Mouse (Mus musculus) MEL (cell line): ENCODE measurements around the gene Duox1. TPM values are rescaled to one million over a fixed set of nuclear protein-coding genes. Genes with fewer than 3 reads are reported as not detected.
A peak's percentile ranks its signal among the peaks of the same experiment; 100 is the strongest.

Experiments used
- DNase-seq: peaks from one replicate; pipeline ENCODE4 v3.0.0; 2011; ENCODE audit warnings: low read depth, low spot score
- H3K27ac ChIP-seq: 2 replicates; pipeline ENCODE4 v1.5.1; 2012; ENCODE audit warnings: low read depth, mild to moderate bottlenecking, control low read depth, low read length, moderate library complexity; ENCODE audit not compliant: control insufficient read depth
- H3K27me3 ChIP-seq, 2 experiments: fragments of 150-350 bp in 1 of 2; sonication (generic) in 1 of 2; 2 replicates each; pipeline ENCODE4 v1.6.1; 2012; ENCODE audit warnings: low read length in 2 of 2, mild to moderate bottlenecking in 2 of 2, improper control_type of control experiment in 1 of 2, moderate library complexity in 1 of 2; ENCODE audit not compliant: insufficient read depth in 2 of 2, control insufficient read depth in 1 of 2
- H3K36me3 ChIP-seq, 2 experiments: 2 replicates each; pipeline ENCODE4 v1.6.1; 2012 to 2014; ENCODE audit warnings: low read length in 2 of 2, improper control_type of control experiment in 1 of 2, inconsistent platforms in 1 of 2, mild to moderate bottlenecking in 1 of 2; ENCODE audit not compliant: insufficient read depth in 2 of 2, control insufficient read depth in 1 of 2
- H3K4me1 ChIP-seq, 2 experiments: fragments of 150-350 bp in 1 of 2; sonication (generic) in 1 of 2; 2 replicates each; pipeline ENCODE4 v1.6.1; 2012; ENCODE audit warnings: low read length in 2 of 2, improper control_type of control experiment in 1 of 2, mild to moderate bottlenecking in 1 of 2; ENCODE audit not compliant: insufficient read depth in 2 of 2, control insufficient read depth in 1 of 2
- H3K4me3 ChIP-seq, 2 experiments: fragments of 150-350 bp in 1 of 2; sonication (generic) in 1 of 2; 2 replicates each; pipeline ENCODE4 v1.5.1; 2012; ENCODE audit warnings: low read depth in 2 of 2, low read length in 2 of 2, mild to moderate bottlenecking in 2 of 2, moderate library complexity in 2 of 2, control low read depth in 1 of 2, improper control_type of control experiment in 1 of 2; ENCODE audit not compliant: control insufficient read depth in 1 of 2, insufficient read depth in 1 of 2
- H3K79me2 ChIP-seq: 2 replicates; pipeline ENCODE4 v1.6.1; 2012; ENCODE audit warnings: mild to moderate bottlenecking, low read length, moderate library complexity; ENCODE audit not compliant: control insufficient read depth, poor library complexity, insufficient read depth
- H3K9ac ChIP-seq: 2 replicates; pipeline ENCODE4 v1.6.1; 2012; ENCODE audit warnings: low read depth, mild to moderate bottlenecking, control low read depth, low read length, moderate library complexity; ENCODE audit not compliant: control insufficient read depth, poor library complexity, severe bottlenecking
- H3K9me3 ChIP-seq: fragments of 150-350 bp; sonication (generic); replicated peaks from 2 replicates; pipeline ENCODE4 v1.6.1; 2012; ENCODE audit warnings: mild to moderate bottlenecking, low read length, improper control_type of control experiment, moderate library complexity; ENCODE audit not compliant: insufficient read depth
- BHLHE40 ChIP-seq: IDR thresholded peaks from 2 replicates; pipeline ENCODE4 v1.6.1; 2012; ENCODE audit warnings: low read depth, mild to moderate bottlenecking, inconsistent platforms, low read length, improper control_type of control experiment, borderline replicate concordance
- CHD1 ChIP-seq: IDR thresholded peaks from 2 replicates; pipeline ENCODE4 v1.6.1; 2012; ENCODE audit warnings: low read depth, mild to moderate bottlenecking, inconsistent platforms, low read length, improper control_type of control experiment
- EP300 ChIP-seq, 2 experiments: IDR thresholded peaks; 2 replicates each; pipeline ENCODE4 v1.6.1; 2011; ENCODE audit warnings: improper control_type of control experiment in 2 of 2, low read length in 2 of 2, low read depth in 1 of 2, mild to moderate bottlenecking in 1 of 2
- ETS1 ChIP-seq: IDR thresholded peaks from 2 replicates; pipeline ENCODE4 v1.6.1; 2012; ENCODE audit warnings: low read depth, mild to moderate bottlenecking, inconsistent platforms, low read length, improper control_type of control experiment, moderate library complexity
- GABPA ChIP-seq: IDR thresholded peaks from 2 replicates; pipeline ENCODE4 v1.6.1; 2012; ENCODE audit warnings: low read depth, mild to moderate bottlenecking, inconsistent platforms, low read length, improper control_type of control experiment, moderate library complexity
- GATA1 ChIP-seq: IDR thresholded peaks from 2 replicates; pipeline ENCODE4 v1.6.1; 2011; ENCODE audit warnings: low read depth, low read length, improper control_type of control experiment
- JUND ChIP-seq: IDR thresholded peaks from 2 replicates; pipeline ENCODE4 v1.6.1; 2011; ENCODE audit warnings: low read depth, mild to moderate bottlenecking, improper control_type of control experiment, low read length
- KAT2A ChIP-seq: conservative IDR thresholded peaks from 2 replicates; pipeline ENCODE4 v1.6.1; 2012; ENCODE audit warnings: low read depth, low read length, improper control_type of control experiment, inconsistent platforms
- MXI1 ChIP-seq: IDR thresholded peaks from 2 replicates; pipeline ENCODE4 v1.6.1; 2011; ENCODE audit warnings: mild to moderate bottlenecking, low read depth, low read length, improper control_type of control experiment
- POLR2AphosphoS2 ChIP-seq: IDR thresholded peaks from 2 replicates; pipeline ENCODE4 v1.6.1; 2011; ENCODE audit warnings: low read length, improper control_type of control experiment
- POLR2AphosphoS5 ChIP-seq: IDR thresholded peaks from 2 replicates; pipeline ENCODE4 v1.6.1; 2012; ENCODE audit warnings: low read depth, borderline replicate concordance, mild to moderate bottlenecking, inconsistent platforms, low read length, moderate library complexity, mixed read lengths
- RAD21 ChIP-seq: IDR thresholded peaks from 2 replicates; pipeline ENCODE4 v1.6.1; 2011; ENCODE audit warnings: mild to moderate bottlenecking, low read depth, low read length, improper control_type of control experiment
- RCOR1 ChIP-seq: IDR thresholded peaks from 2 replicates; pipeline ENCODE4 v1.6.1; 2012; ENCODE audit warnings: low read depth, mild to moderate bottlenecking, inconsistent platforms, low read length, improper control_type of control experiment
- SMC3 ChIP-seq: IDR thresholded peaks from 2 replicates; pipeline ENCODE4 v1.6.1; 2011; ENCODE audit warnings: low read depth, low read length, improper control_type of control experiment
- TAL1 ChIP-seq: IDR thresholded peaks from 2 replicates; pipeline ENCODE4 v1.6.1; 2012; ENCODE audit warnings: mild to moderate bottlenecking, inconsistent platforms, low read length, moderate library complexity, mixed read lengths
- TBP ChIP-seq: IDR thresholded peaks from 2 replicates; pipeline ENCODE4 v1.8.0; 2011; ENCODE audit warnings: low read depth, low read length, improper control_type of control experiment
- UBTF ChIP-seq: IDR thresholded peaks from 2 replicates; pipeline ENCODE4 v1.6.1; 2012; ENCODE audit warnings: low read depth, mild to moderate bottlenecking, inconsistent platforms, low read length, improper control_type of control experiment, moderate library complexity, borderline replicate concordance; ENCODE audit not compliant: insufficient read depth
- USF1 ChIP-seq: IDR thresholded peaks from 2 replicates; pipeline ENCODE4 v1.6.1; 2014; ENCODE audit warnings: low read depth, mild to moderate bottlenecking, inconsistent platforms, low read length, improper control_type of control experiment, moderate library complexity
- USF2 ChIP-seq, 2 experiments: IDR thresholded peaks; 2 replicates each; pipeline ENCODE4 v1.6.1; 2011 to 2012; ENCODE audit warnings: improper control_type of control experiment in 2 of 2, low read length in 2 of 2, borderline replicate concordance in 1 of 2, inconsistent platforms in 1 of 2, low read depth in 1 of 2, mild to moderate bottlenecking in 1 of 2; ENCODE audit not compliant: insufficient read depth in 1 of 2
- ZC3H11A ChIP-seq: IDR thresholded peaks from 2 replicates; pipeline ENCODE4 v1.6.1; 2012; ENCODE audit warnings: low read depth, mild to moderate bottlenecking, inconsistent platforms, low read length, improper control_type of control experiment
- ZKSCAN1 ChIP-seq: IDR thresholded peaks from 2 replicates; pipeline ENCODE4 v1.6.1; 2012; ENCODE audit warnings: low read depth, mild to moderate bottlenecking, inconsistent platforms, low read length, improper control_type of control experiment, moderate library complexity
- ZMIZ1 ChIP-seq: IDR thresholded peaks from 2 replicates; pipeline ENCODE4 v1.6.1; 2012; ENCODE audit warnings: low read depth, mild to moderate bottlenecking, inconsistent platforms, low read length, improper control_type of control experiment, moderate library complexity
- ZNF384 ChIP-seq: IDR thresholded peaks from 2 replicates; pipeline ENCODE4 v1.6.1; 2012; ENCODE audit warnings: low read depth, mild to moderate bottlenecking, inconsistent platforms, low read length, improper control_type of control experiment
- polyA plus RNA-seq, 2 experiments: library from polyadenylated mRNA; stranded (reverse) in 1 of 2; unstranded in 1 of 2; fragments of >175 nt in 1 of 2; fragments of >200 nt in 1 of 2; gene quantifications; 2 replicates each; pipeline versions ENCODE4 v1.2.1 to v1.2.4; 2012; ENCODE audit warnings: low replicate concordance in 2 of 2, low read depth in 1 of 2; ENCODE audit not compliant: insufficient read length in 2 of 2, insufficient read depth in 1 of 2, missing spikeins in 1 of 2
- total RNA-seq: library from RNA; depleted of rRNA; stranded (reverse); fragments of 300-350 nt; gene quantifications from 2 replicates; pipeline ENCODE4 v1.2.3, GENCODE M21; 2012

Duox1 gene
- total and polyA plus RNA-seq, 3 experiments = 0.01 TPM; not detected in 2

DNA sequence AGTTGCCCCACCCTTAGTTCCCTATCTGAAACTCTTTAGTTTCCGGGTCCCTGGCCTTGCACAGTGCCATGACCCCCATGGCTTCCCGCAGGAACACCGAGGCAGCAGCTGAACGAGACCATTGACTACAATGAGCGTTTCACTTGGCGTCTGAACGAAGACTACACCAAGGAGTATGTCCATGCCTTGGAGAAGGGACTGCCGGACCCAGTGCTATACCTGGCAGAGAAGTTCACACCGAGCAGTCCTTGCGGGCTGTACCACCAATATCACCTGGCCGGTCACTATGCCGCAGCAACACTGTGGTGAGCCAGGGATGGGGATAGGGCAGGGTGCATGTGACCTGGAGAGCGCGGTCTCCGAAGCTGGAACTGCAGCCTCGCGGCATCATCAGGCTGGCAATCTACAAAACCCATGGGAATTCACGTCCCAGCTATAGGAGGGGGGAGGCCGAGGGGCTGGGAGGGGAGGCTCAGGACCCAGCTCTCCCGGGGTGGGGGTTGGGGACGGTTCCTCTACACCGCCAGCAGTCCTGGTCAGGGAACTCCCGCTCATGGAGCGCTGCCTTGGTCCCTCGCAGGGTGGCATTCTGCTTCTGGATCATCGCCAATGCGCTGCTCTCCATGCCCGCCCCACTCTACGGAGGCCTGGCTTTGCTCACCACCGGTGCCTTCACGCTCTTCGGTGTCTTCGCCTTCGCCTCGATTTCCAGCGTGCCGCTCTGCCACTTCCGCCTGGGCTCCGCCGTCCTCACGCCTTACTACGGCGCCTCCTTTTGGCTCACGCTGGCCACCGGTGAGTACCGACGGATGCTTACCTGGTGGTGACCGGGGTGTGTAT, 14.2 kb upstream of the Duox1 start:
- no peak for DNase-seq
- no peaks in the 10 kb centered on the region; a peak in 1 of 4 replicates for H3K27me3 ChIP-seq
- H3K9me3 ChIP-seq = no peaks in the 10 kb centered on the region
- no peak overlapping the region for H3K27ac ChIP-seq
- no peaks in the 10 kb centered on the region for H3K4me1 ChIP-seq
- no peak overlapping the region for H3K4me3 ChIP-seq
- H3K36me3 ChIP-seq = no peaks in the 10 kb centered on the region
- TF ChIP-seq POLR2AphosphoS2 (no peak), BHLHE40 (no peak), JUND (no peak), SMC3 (no peak), CHD1 (no peak), GATA1 (no peak), USF2 (IDR thresholded peaks at IDR 0.05; ENCODE audit: borderline replicate concordance in 1 of 2, insufficient read depth in 1 of 2, low read depth in 1 of 2, low read length in 2 of 2) (no peak), UBTF (no peak), EP300 (IDR thresholded peaks at IDR 0.05; ENCODE audit: low read depth in 1 of 2, low read length in 2 of 2) (no peak), KAT2A (no peak)
- no peaks in the 10 kb centered on the region for H3K79me2 ChIP-seq
- H3K9ac ChIP-seq = no peak overlapping the region

DNA sequence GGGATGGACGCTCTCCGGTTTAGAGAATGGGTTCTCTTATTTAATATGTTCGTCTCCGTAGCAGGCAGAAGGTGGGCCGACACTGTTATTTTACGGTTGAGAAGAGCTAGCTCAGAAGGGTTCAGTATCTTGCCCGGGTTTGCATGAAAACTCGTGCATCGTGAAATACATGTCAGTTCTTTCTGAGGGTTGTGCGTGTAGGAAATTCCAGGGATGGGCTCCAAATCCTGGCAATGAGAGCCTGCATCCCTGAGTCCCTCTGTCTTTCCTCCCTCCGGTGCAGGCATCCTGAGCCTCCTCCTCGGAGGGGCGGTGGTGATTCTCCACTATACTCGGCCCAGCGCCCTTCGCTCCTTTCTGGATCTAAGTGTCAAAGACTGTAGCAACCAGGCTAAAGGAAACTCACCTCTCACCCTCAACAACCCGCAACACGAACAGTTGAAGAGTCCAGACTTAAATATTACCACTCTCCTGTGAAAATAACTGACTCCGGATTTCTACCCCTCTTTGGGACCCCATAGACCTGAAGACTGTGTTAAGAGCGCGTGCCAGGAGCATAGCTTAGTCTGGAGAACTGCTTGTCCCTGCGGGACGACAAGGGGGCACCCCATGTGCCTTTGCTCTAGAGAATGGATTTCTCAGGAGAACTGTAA, 13.4 kb upstream of the Duox1 start:
- no peak overlapping the region for H3K27ac ChIP-seq
- H3K9me3 ChIP-seq = no peaks in the 10 kb centered on the region
- H3K4me1 ChIP-seq = no peaks in the 10 kb centered on the region
- no peak for DNase-seq
- no peaks in the 10 kb centered on the region for H3K36me3 ChIP-seq
- H3K27me3 ChIP-seq = no peaks in the 10 kb centered on the region; a peak in 2 of 4 replicates
- H3K79me2 ChIP-seq = no peaks in the 10 kb centered on the region
- TF ChIP-seq KAT2A = no peak
- TF ChIP-seq POLR2AphosphoS2 = no peak
- H3K9ac ChIP-seq = no peak overlapping the region
- no peak overlapping the region for H3K4me3 ChIP-seq

DNA sequence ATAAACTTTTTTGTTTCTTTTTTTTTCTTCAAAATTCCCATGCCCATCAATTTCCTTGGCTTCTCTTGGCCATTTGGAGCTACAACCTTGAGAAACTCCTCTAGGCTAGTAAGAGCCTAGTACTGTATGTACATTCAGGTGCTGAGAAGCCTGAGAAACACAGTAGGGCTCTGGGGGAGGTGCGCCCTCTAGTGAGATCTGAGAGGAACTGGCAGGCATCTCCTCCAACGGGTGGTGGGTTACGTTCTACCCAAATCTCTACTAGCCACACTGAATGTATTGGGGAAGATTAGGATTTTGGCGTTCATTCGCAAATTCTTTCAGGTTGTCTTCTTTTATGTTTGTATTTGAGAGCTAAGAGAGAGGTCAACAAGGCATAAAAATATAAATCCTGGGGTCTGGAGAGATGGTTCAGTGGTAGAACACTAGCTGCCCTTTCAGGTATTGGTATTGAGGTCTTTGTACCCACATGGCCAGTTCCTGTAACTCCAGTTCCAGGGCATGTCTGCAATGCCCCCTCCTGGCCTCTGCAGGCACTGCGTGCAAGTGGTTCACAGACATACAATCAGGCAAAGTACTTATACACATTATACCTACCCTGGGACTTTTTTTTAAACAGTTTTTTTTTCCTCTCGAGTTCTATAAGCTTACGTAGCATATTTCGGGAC, 12.8 kb upstream of the Duox1 start:
- Histone ChIP-seq H3K4me3 (no peak overlapping the region), H3K36me3 (no peaks in the 10 kb centered on the region), H3K27ac (no peak overlapping the region), H3K9ac (no peak overlapping the region), H3K4me1 (no peaks in the 10 kb centered on the region), H3K9me3 (no peaks in the 10 kb centered on the region), H3K79me2 (no peaks in the 10 kb centered on the region), H3K27me3 (peaks cover 0 to 3% of the 10 kb centered on the region in 2 experiments; a peak in 2 of 4 replicates)
- DNase-seq = peak; percentile 88
- TF ChIP-seq ETS1 (no peak), JUND (no peak), TAL1 (no peak), ZMIZ1 (no peak), RAD21 (peak; percentile 79), GABPA (no peak), RCOR1 (no peak), GATA1 (no peak), ZNF384 (no peak), MXI1 (peak; percentile 65), USF1 (no peak), TBP (no peak), ZKSCAN1 (peak; percentile 72; the same call in 1 of the 2 replicates), POLR2AphosphoS2 (no peak), POLR2AphosphoS5 (no peak), ZC3H11A (peak; percentile 84)
